Mouse (Mus musculus) kidney, adult 8-10 months (tissue): ENCODE data around the gene Kcnk6.
"Not testable (repeated sequence)": the region's sequence is repeated elsewhere in the genome, so short reads cannot be mapped to it uniquely, and the experiment has no call there.

ENCODE experiments used
- DNase-seq, 2 experiments: peaks; one replicate each; pipeline ENCODE4 v3.0.0; 2022

Gene Kcnk6

DNA sequence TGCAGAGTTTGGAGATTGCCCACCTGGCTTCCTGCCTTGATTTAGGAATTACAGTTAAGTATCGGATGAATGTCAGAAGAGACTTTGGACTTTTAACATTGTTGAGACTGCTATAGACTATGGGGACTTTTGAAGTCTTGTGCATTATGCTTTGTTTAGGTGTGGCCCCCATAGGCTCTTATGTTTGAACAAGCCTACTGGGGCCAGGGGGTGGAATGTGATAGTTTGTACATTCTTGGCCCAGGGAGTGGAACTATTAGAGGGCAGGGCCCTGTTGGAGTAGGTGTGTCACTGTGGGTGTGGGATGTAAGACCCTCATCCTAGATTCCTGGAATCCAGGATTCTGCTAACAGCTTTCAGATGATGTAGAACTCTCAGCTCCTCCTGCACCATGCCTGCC, 38.1 kb downstream of the Kcnk6 start:
- not testable (repeated sequence) for DNase-seq

DNA sequence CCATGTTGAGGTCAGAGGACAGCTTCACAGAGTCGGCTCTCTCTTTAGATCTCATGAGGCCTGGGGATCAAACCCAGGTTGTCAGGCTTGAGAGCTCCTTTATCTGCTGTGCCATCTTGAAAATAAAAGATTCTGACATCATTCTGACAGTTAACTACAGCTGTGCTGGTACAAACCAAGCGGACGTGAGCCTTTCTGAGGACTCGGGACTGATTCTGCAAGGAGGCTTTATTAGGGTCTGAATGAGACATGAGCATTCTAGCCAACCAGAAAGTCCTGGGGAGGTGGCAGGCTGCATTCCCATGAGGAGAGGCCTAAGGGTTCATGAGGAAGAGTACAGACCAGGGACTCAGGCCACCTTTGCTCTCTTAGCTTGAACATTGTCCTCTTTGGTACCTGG, 51.0 kb downstream of the Kcnk6 start:
- not testable (repeated sequence) for DNase-seq

- no peak for DNase-seq
Measured at GRCm38 (mm10) chr7:29180854-29181236, 51.5 kb downstream of the Kcnk6 start.

DNA sequence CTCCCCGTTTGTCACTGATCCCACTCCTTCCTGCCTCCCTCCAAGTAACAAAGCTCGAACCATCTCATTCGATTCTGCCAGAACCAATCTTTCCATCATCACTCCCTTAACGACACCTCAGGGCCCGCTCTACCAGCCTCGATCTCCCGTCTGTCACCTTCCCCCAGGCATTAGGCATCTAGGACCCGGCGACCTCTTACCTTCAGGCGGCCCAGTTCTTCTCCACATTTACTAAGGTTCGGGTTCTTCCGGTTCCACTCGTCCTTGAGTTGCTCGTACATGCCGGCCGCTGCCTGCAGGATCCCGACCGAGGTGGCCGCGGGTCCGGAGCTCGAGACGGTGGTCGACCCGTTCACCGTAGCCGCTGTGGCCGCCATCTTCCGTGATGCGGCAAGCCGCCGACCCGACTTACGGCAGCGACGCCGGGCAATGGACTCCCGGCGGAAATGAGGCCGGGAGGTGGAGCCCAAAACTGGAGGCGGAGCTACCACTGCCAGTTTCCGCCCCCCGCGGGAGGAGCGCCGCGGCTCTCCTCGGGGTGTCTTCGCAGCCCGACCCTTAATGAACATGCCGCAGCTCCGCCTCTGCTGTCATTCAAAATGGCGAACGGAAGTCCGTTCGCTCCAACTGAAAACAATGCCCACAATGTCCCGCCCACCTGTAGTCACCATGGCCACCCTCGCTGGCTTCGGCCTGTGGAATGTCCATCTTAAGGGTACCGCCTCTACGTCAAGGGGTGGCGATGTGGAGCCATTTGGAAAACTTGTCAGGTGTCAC, 52.0 kb downstream of the Kcnk6 start, which contains the start of gene Psmd8:
Gene Psmd8, minus strand, starts transcription at position 625 of the 777 bp plus-strand sequence.
- DNase-seq, result peak; percentile 97 to 99

DNA sequence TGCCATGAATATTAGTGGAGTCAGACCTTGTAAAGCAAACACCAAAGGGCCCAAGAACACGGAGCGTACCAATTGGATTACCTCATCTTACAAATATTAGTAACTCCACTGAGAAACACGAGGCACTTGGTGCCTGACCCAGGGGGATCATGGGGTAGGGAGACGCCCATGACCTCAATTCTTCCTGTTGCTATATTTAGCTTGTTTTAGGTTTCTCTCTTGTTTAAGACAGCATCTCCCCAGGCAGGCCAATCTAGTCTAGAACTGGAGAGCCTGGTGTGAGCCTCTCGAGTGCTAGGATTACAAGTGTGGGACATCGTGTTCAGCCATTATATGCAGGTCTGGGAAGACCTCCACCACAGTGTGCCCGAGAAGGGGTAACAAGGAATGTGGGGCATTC, 53.0 kb downstream of the Kcnk6 start:
- DNase-seq, result no peak

DNA sequence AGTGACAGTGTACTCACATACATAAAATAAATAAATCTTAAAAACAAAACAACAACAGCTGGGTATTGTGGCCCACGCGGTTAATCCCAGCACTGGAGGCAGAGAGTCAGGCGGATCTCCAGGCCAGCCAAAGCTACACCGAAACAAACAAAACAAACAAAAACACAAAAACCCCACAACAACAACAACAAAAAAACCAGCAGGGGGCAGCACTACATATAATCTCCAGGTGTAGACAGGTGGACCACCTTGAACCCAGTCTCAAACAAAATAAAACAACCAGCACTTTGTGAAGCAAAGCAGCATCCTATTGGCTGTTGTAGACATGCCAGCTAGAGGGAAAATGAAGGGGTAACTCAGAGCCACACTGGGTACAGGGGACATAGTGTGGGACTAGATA, 54.2 kb downstream of the Kcnk6 start:
- no peak for DNase-seq

- DNase-seq, result no peak
Measured at GRCm38 (mm10) chr7:29172390-29173016, 59.8 kb downstream of the Kcnk6 start.
